Mouse (Mus musculus) liver, embryonic 14.5 days (tissue): ENCODE results near the gene Zfp652.

Experiments
- CTCF ChIP-seq: IDR thresholded peaks from 2 replicates; pipeline ENCODE4 v1.5.1; 2016; ENCODE audit warnings: antibody characterized with exemption, low read depth, control low read depth
- EP300 ChIP-seq: IDR thresholded peaks from 2 replicates; pipeline ENCODE4 v1.6.1; 2016; ENCODE audit warnings: antibody characterized with exemption, low read depth

DNA sequence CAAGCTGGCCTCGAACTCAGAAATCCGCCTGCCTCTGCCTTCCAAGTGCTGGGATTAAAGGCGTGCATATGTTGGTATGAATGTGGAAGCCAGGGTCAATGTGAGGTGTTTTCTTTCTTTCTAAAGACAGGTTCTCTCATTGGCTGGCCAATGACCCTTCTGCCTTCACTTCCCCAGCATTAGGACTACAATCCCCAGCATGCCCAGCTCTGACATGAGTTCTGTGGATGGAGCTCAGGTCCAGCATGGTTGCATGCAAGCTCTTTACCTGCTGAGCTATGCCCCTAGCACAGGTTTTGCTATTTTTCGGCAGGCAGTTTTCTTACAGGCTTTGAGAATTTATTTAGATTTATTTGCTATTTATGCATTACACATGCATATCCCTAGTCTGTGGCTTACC is 144.8 kb downstream of the Zfp652 start:
- TF ChIP-seq CTCF (no peak), EP300 (no peak)
